Mouse (Mus musculus): ENCODE data around the gene D430042O09Rik. TPM values are rescaled to one million over a fixed set of nuclear protein-coding genes. Genes with fewer than 3 reads are reported as not detected.

Gene D430042O09Rik
- total RNA-seq, 2 experiments from 2014 or later, result 11.2 to 13.5 TPM

DNA sequence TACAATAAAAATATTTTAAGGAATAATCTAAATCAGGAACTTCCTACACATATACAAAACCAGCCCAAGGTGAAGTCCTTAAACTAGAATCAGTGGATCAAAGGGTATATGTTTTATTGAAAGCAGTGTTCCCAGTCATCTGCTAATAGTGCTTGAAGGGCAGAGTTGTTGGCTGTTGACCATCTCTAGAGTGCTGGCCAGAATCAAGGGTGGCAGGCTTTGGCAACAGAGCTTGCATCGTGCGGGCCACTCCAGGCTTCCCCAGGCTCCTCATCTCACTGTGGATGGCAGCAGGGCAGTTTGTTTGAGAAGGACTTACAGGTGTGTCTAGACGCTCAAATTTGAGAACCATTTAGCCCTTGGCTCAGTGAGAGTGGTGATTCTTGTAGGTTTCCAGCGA is 26.1 kb downstream of the D430042O09Rik start:
- DNase-seq (ENCODE audit: low spot score), result no peak
- intact Hi-C loops (cut with DNase I), result no loop called here

- intact Hi-C loops (cut with DNase I), result no loop called here
These were observed 28.8 kb downstream of the D430042O09Rik start for GRCm38 (mm10) chr7:125736366-125737015.

GRCm38 (mm10) chr7:125740521-125740920 is 32.8 kb downstream of the D430042O09Rik start:
- DNase-seq (ENCODE audit: low spot score), result no peak
- intact Hi-C loops (cut with DNase I), result no loop called here

More at GRCm38 (mm10) chr7:125736366-125737015, 28.8 kb downstream of the D430042O09Rik start:
- DNase-seq (ENCODE audit: low spot score), result no peak

DNA sequence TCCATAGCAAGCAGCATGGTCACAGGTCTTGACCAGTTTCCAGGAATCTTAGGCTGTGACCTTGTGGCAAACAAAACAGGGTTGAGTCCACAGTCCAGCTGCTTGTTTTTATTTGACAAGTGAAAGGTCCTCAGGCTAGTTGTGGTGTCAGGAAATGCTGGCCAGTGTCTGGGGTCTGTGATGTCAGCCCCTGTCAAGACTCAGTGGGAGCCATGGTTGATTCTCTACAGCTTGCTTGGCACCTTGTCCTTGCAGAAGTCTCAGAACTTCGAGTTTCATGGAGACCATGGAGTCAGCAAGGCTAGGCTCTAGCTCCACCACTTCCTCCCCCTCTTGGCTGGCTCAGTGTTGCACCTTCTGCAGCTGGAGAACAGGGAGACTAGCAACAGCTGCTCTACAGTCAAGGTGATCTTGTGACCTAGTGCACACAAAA is 33.6 kb downstream of the D430042O09Rik start:
- intact Hi-C loops (cut with DNase I), result no loop called here
- no peak for DNase-seq (ENCODE audit: low spot score)

- DNase-seq (ENCODE audit: low spot score), result no peak
- intact Hi-C loops (cut with DNase I), result loop anchor here (5.0 kb wide), 2 partner anchors 73 to 338 kb away; partner anchors contain the start of gene Gsg1l
These were observed 37.1 kb downstream of the D430042O09Rik start for GRCm38 (mm10) chr7:125744774-125745173.

DNA sequence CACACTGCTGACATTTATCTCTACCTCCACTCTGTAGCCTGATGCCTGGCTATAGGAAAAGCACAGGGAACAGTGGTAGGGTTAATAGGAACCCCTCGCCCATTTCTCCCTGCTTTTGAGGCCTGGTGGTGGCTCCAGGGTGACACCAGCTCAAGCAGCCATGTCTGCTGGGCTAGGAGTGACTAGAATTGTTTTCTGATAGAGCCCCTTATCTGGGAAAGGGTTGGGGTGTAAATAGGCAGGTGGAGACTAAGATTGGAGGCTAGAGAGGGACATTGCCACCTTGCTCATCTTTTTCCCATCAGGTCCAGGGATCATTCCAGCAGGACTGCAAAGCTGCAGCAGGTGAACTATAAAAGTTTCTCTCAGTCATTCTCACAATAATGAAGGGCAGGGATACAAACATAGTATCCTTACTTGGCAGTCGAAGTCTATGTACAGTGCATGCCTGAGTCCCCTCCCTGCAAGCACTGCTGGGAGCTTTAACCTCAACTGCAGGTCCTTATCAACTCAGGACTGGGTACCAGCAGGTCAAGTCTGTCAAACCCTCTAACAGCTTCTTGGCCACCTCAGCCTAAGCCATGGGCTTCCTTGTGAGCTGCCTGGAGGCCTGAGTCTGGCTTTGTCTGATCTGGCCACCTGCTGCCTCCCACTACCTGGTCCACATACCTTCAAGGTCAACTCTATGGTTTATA is 39.1 kb downstream of the D430042O09Rik start:
- DNase-seq (ENCODE audit: low spot score), result no peak
- intact Hi-C loops (cut with DNase I), result loop anchor here (5.0 kb wide), 2 partner anchors 71 to 336 kb away; partner anchors contain the start of gene Gsg1l

- intact Hi-C loops (cut with DNase I), result loop anchor here (5.0 kb wide), 2 partner anchors 70 to 335 kb away; partner anchors contain the start of gene Gsg1l
These were observed 39.6 kb downstream of the D430042O09Rik start for GRCm38 (mm10) chr7:125747316-125747690.

GRCm38 (mm10) chr7:125748186-125748585 is 40.5 kb downstream of the D430042O09Rik start:
- intact Hi-C loops (cut with DNase I), result loop anchor here (5.0 kb wide), 2 partner anchors 69 to 334 kb away; partner anchors contain the start of gene Gsg1l
- DNase-seq (ENCODE audit: low spot score), result no peak

More at GRCm38 (mm10) chr7:125747316-125747690, 39.6 kb downstream of the D430042O09Rik start:
- DNase-seq (ENCODE audit: low spot score), result no peak

DNA sequence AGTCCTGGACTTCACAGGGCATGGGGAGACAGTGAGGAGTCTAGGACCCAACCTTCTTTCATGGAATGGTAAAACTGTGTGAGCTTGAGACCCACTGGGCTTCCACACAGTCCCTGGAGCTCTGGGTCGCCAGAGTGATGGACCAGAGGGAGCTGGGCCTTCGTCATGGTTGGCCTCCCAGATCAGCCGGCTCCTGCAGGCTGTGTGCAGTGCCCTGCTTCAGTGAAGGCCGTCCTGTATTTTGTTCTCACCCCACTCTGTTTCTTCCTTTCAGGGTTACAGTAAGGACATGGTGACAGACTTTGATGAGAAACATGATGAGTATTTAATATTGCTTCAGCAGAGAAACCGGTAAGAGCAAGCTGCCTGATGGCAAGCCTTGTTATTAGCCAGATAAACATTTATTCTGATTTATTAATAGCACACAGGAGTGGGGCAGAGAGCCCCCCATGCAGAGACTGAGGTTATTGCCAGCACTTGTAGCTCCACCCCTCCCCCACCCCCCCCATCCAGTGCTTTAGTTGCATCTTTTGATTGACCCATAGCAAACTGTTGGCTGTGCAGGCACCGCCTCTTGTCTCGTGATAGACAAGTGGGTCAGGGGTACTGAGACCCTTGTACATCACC is 45.1 kb downstream of the D430042O09Rik start:
- intact Hi-C loops (cut with DNase I), result no loop called here
- DNase-seq (ENCODE audit: low spot score), result no peak

- intact Hi-C loops (cut with DNase I), result no loop called here
- no peak for DNase-seq (ENCODE audit: low spot score)
These were observed 45.6 kb downstream of the D430042O09Rik start for GRCm38 (mm10) chr7:125753326-125753715.

DNA sequence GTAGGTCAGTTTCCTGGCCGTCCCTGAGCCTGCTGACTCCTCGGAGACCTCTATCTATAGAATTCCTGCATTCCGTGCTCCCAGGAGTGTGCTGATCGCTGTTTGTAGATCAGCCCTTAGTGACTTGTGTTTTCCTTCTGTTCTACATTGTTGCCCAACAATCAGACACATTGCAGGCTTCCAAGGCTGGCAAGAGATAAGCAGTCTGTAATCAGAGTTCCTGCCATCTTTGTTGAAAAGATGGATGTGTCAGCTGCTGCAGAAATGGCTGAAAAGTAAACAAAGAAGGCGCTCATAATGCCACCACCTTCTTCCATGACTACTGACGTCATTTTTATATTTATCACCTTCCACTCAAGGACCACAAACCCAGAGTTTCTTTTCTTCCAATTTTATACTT is 49.1 kb downstream of the D430042O09Rik start:
- DNase-seq (ENCODE audit: low spot score), result no peak
- intact Hi-C loops (cut with DNase I), result no loop called here

DNA sequence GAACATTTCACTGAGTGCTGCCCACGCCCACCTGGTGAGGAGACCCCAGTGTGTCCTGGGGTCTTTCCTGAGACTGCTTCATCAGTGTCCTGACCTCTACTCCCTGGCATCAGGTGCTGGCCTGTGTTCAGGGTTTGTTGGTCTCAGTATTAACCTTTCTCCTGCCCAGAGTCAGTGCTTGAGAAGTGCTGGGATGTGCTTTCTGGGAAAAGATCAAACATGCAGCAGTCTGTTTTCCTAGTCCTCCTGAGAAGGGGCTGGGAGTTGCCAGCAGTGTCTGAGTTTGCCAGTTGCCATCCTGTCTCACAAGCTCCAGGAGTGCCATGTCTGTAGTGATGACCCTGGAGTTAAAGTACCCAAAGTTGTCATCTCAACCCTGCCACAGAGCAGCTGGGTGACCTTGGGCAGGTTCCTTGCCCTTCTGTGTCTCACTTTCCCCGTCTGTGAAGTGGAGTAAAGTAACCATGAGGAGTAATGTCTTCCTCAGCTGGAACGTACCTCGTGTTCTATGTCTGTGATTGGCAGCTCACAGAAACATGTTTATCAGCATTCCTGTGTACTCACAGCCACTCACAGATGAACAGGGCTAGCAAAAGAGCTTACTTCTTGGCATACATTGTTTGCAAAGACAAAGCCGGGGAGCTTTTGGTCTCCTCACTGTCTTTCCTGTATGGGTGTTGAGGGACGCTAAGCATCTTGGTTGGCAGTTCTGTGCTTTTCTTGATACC is 50.4 kb downstream of the D430042O09Rik start:
- DNase-seq (ENCODE audit: low spot score), result no peak
- intact Hi-C loops (cut with DNase I), result no loop called here

- DNase-seq (ENCODE audit: low spot score), result no peak
- intact Hi-C loops (cut with DNase I), result no loop called here
These were observed 54.6 kb downstream of the D430042O09Rik start for GRCm38 (mm10) chr7:125762289-125762688.

- no peak for DNase-seq (ENCODE audit: low spot score)
- intact Hi-C loops (cut with DNase I), result no loop called here
These were observed 55.5 kb downstream of the D430042O09Rik start for GRCm38 (mm10) chr7:125762883-125763830.

DNA sequence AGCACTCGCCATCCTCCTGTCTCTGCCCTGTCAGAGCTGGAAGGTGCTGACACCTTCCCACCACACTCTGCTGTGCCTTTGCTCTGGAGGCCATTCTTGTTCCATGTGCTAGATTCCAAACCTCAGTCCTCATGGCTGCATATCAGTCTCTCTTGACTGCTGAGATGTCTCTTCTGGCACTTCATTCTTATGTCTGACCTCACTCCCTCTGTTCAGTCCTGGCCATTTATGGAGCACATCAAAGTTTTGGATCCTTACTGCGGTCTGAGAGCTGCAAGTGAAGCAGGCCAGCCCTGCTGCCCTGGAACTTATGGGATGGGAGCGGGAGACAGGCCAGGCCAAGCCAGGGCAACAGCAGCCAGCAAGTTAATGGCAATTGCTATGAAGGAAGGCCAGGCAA is 56.7 kb downstream of the D430042O09Rik start:
- no peak for DNase-seq (ENCODE audit: low spot score)
- intact Hi-C loops (cut with DNase I), result no loop called here

DNA sequence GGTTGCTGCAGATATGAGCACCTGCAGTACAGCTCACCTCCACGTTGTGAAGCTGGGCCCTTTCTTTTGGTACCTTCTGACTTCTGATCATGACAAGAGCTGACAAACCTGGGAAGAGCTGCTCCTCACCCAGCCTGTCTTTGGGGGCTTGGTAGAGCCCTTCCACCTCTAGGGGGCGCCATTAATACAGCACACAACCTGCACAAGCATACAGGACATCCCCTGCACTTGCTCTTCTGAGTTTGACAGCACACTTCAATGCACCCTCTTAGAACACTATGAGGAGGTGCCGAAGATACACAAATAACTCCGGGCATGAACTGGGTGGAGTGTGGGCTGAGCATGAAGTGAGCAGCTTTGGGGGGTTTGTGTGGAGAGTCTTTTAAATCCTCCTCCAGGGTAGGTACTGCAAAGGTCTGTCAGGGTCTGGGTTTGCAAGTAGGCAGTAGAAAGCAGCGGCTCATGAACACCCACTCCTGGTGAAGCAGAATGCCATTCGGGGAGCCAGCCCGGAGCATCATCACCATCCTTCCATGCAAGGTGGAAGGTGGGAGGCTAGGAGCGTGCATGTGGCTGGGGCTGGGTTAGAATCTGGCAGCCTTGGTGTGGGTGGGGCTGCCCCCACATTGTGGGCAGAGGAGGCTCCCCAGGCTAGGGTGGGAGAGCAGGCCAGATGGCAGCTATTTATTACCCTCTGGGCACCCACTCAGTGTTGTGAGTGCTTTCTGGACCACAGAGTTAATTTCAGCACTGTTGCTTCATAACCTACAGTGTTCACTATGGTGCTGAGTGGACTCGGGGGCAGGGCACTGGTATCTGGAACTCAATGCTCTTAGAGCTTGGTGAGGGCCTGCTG is 59.5 kb downstream of the D430042O09Rik start:
- intact Hi-C loops (cut with DNase I), result loop anchor here (5.0 kb wide), 1 partner anchor 315 kb away; the partner anchor contains the start of gene Gsg1l
- DNase-seq (ENCODE audit: low spot score), result no peak

GRCm38 (mm10) chr7:125772961-125773571 is 65.4 kb downstream of the D430042O09Rik start:
- intact Hi-C loops (cut with DNase I), result no loop called here
- no peak for DNase-seq (ENCODE audit: low spot score)

DNA sequence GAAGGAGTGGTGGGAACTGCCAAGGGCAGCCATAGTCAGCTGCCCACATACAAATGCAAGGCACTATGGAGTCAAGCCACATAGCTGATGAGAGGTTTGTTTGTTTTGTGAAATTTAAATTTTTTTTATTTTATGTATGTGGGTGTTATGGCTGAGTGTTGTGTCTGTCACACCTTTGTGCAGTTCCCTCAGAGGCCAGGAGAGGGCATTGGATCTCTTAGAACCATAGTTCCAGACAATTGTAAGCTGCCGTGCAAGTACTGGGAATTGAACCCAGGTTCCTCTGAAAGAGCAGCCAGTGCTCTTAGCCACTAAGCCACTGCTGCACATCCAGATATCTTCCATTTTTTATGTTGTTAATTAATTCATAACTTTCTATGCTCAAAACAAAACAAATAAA is 75.5 kb downstream of the D430042O09Rik start:
- DNase-seq (ENCODE audit: low spot score), result no peak
- intact Hi-C loops (cut with DNase I), result no loop called here
